Mouse (Mus musculus) lung, embryonic 14.5 days (tissue): ENCODE results near the gene Nlk. TPM values are rescaled to one million over a fixed set of nuclear protein-coding genes. Genes with fewer than 3 reads are reported as not detected.
"Not testable (repeated sequence)": the region's sequence is repeated elsewhere in the genome, so short reads cannot be mapped to it uniquely, and the experiment has no call there.

Experiments
- ATAC-seq: fragments of 200-750 bp; cut with Nextera tagmentation; 2 replicates; pipeline ENCODE4 v1.8.0; 2017; ENCODE audit warnings: mild to moderate bottlenecking, moderate TSS enrichment, moderate library complexity; ENCODE audit not compliant: insufficient read depth
- DNase-seq: peaks from one replicate; pipeline ENCODE4 v3.0.0-alpha.2; 2015
- H3K27ac ChIP-seq: fragments of 300-500 bp; sonication (generic); 2 replicates; pipeline ENCODE4 v1.5.1; 2014; ENCODE audit warnings: low read depth, mild to moderate bottlenecking, moderate library complexity
- H3K27me3 ChIP-seq: fragments of 300-500 bp; sonication (generic); 2 replicates; pipeline ENCODE4 v1.6.1; 2014; ENCODE audit warnings: low read length, control low read depth; ENCODE audit not compliant: insufficient read depth
- H3K36me3 ChIP-seq: fragments of 300-500 bp; sonication (generic); 2 replicates; pipeline ENCODE4 v1.6.1; 2014; ENCODE audit warnings: control low read depth; ENCODE audit not compliant: insufficient read depth
- H3K4me1 ChIP-seq: fragments of 300-500 bp; sonication (generic); 2 replicates; pipeline ENCODE4 v1.6.1; 2014; ENCODE audit warnings: antibody characterized with exemption, control low read depth; ENCODE audit not compliant: insufficient read depth
- H3K4me2 ChIP-seq: fragments of 300-500 bp; sonication (generic); 2 replicates; pipeline ENCODE4 v1.6.1; 2014; ENCODE audit warnings: mild to moderate bottlenecking
- H3K4me3 ChIP-seq: fragments of 300-500 bp; sonication (generic); 2 replicates; pipeline ENCODE4 v1.5.1; 2014; ENCODE audit warnings: low read depth, low read length
- H3K9ac ChIP-seq: fragments of 300-500 bp; sonication (generic); 2 replicates; pipeline ENCODE4 v1.6.1; 2014
- H3K9me3 ChIP-seq: fragments of 300-500 bp; sonication (generic); 2 replicates; pipeline ENCODE4 v1.6.1; 2016; ENCODE audit warnings: low read depth, low read length, control low read depth
- CTCF ChIP-seq: IDR thresholded peaks from 2 replicates; pipeline ENCODE4 v1.5.1; 2016; ENCODE audit warnings: antibody characterized with exemption, low read depth
- WGBS: fragments of 180-500 bp; shearing (Covaris S2); extraction: QIAGEN DNeasy Blood & Tissue Kit; methylation state at CpG from one replicate; pipeline ENCODE4 v1.1.7; 2014; 5-methylcytosine and 5-hydroxymethylcytosine counted together
- polyA plus RNA-seq: library from polyadenylated mRNA; unstranded; fragments of >200 nt; fragmentation: Nextera tagmentation; extraction: Ambion mirVana; gene quantifications from 2 replicates; pipeline ENCODE4 v1.2.1, GENCODE M21; 2014

Gene Nlk
- polyA plus RNA-seq, 1 experiment from 2014 or later = 14.5 TPM

- Histone ChIP-seq H3K27ac (no peak overlapping the region), H3K9ac (no peak overlapping the region), H3K4me1 (peaks cover 11% of the 10 kb centered on the region), H3K9me3 (no peaks in the 10 kb centered on the region), H3K4me3 (no peak overlapping the region), H3K4me2 (no peak overlapping the region), H3K36me3 (no peaks in the 10 kb centered on the region), H3K27me3 (no peaks in the 10 kb centered on the region)
- DNase-seq (no peak), ATAC-seq (no peak)
- no peak for TF ChIP-seq CTCF
- WGBS = 63% methylated on average over 3 of the region's 3 CpGs
Measured at GRCm38 (mm10) chr11:78690547-78690946, 6.6 kb downstream of the Nlk start.

- Histone ChIP-seq H3K4me1 (no peaks in the 10 kb centered on the region), H3K9me3 (no peaks in the 10 kb centered on the region), H3K27ac (no peak overlapping the region), H3K9ac (no peak overlapping the region), H3K36me3 (peaks cover 14% of the 10 kb centered on the region; the same call in 1 of the 2 replicates), H3K4me3 (no peak overlapping the region), H3K27me3 (no peaks in the 10 kb centered on the region), H3K4me2 (no peak overlapping the region)
- DNase-seq (no peak), ATAC-seq (no peak)
- 56% methylated on average over 3 of the region's 3 CpGs for WGBS
- TF ChIP-seq CTCF = no peak
Measured at GRCm38 (mm10) chr11:78681058-78681457, 16.1 kb downstream of the Nlk start.

GRCm38 (mm10) chr11:78678761-78679160 lies 18.4 kb downstream of the Nlk start:
- Histone ChIP-seq H3K9ac (no peak overlapping the region), H3K4me2 (no peak overlapping the region), H3K27ac (no peak overlapping the region), H3K27me3 (no peaks in the 10 kb centered on the region), H3K9me3 (no peaks in the 10 kb centered on the region), H3K4me3 (no peak overlapping the region), H3K36me3 (peaks cover 11% of the 10 kb centered on the region; the same call in 1 of the 2 replicates), H3K4me1 (no peaks in the 10 kb centered on the region)
- no peak for TF ChIP-seq CTCF
- ATAC-seq (no peak), DNase-seq (no peak)
- 63% methylated on average over 2 of the region's 2 CpGs for WGBS

GRCm38 (mm10) chr11:78668647-78669046 lies 28.5 kb downstream of the Nlk start:
- DNase-seq = no peak

GRCm38 (mm10) chr11:78664853-78665252 lies 32.3 kb downstream of the Nlk start:
- H3K4me2 ChIP-seq = no peak overlapping the region
- H3K4me1 ChIP-seq = no peaks in the 10 kb centered on the region
- H3K4me3 ChIP-seq = no peak overlapping the region
- no peak for DNase-seq
- ATAC-seq = no peak
- H3K27ac ChIP-seq = no peak overlapping the region
- no peaks in the 10 kb centered on the region for H3K9me3 ChIP-seq
- no peak overlapping the region for H3K9ac ChIP-seq
- WGBS = 51% methylated on average over 2 of the region's 2 CpGs
- no peak for TF ChIP-seq CTCF
- no peaks in the 10 kb centered on the region for H3K36me3 ChIP-seq
- H3K27me3 ChIP-seq = no peaks in the 10 kb centered on the region

More at GRCm38 (mm10) chr11:78668647-78669046, 28.5 kb downstream of the Nlk start:
- H3K27ac ChIP-seq = no peak overlapping the region
- H3K4me3 ChIP-seq = no peak overlapping the region
- H3K36me3 ChIP-seq = no peaks in the 10 kb centered on the region
- H3K9ac ChIP-seq = no peak overlapping the region
- ATAC-seq = no peak
- H3K4me2 ChIP-seq = no peak overlapping the region
- no peaks in the 10 kb centered on the region for H3K4me1 ChIP-seq
- H3K27me3 ChIP-seq = no peaks in the 10 kb centered on the region
- H3K9me3 ChIP-seq = no peaks in the 10 kb centered on the region
- no peak for TF ChIP-seq CTCF
- WGBS = 44% methylated on average over 3 of the region's 3 CpGs

- 58% methylated on average over 4 of the region's 4 CpGs for WGBS
- DNase-seq = no peak
- Histone ChIP-seq H3K9me3 (no peaks in the 10 kb centered on the region), H3K27me3 (no peaks in the 10 kb centered on the region), H3K36me3 (no peaks in the 10 kb centered on the region), H3K4me1 (no peaks in the 10 kb centered on the region), H3K4me3 (no peak overlapping the region), H3K27ac (no peak overlapping the region), H3K4me2 (no peak overlapping the region), H3K9ac (no peak overlapping the region)
- TF ChIP-seq CTCF = no peak
- no peak for ATAC-seq
Measured at GRCm38 (mm10) chr11:78663916-78664315, 33.3 kb downstream of the Nlk start.

DNA sequence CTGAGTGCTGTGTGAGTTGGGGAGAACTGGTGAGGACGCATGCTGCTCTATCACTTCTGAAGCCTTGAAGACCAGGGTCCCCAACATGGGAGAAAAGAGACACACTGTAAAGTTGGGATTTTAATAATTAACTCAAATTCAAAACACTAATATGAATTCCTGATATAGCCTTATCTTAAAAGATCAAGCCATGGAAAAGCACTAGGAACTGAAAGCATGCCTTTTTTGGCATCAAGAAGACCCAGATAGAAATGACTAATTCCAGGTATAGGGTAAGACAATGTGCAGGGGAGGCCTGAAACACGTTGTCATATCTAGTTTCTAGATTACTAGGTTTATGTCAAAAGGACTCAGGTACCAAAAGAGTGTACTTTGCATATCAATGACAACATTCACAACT lies 48.0 kb downstream of the Nlk start:
- no peak overlapping the region for H3K9ac ChIP-seq
- TF ChIP-seq CTCF = no peak
- no peaks in the 10 kb centered on the region for H3K36me3 ChIP-seq
- no peaks in the 10 kb centered on the region for H3K4me1 ChIP-seq
- no peaks in the 10 kb centered on the region for H3K9me3 ChIP-seq
- 82% methylated on average over 2 of the region's 2 CpGs for WGBS
- no peak for ATAC-seq
- H3K4me2 ChIP-seq = no peak overlapping the region
- no peak overlapping the region for H3K27ac ChIP-seq
- DNase-seq = no peak
- H3K27me3 ChIP-seq = no peaks in the 10 kb centered on the region
- no peak overlapping the region for H3K4me3 ChIP-seq

DNA sequence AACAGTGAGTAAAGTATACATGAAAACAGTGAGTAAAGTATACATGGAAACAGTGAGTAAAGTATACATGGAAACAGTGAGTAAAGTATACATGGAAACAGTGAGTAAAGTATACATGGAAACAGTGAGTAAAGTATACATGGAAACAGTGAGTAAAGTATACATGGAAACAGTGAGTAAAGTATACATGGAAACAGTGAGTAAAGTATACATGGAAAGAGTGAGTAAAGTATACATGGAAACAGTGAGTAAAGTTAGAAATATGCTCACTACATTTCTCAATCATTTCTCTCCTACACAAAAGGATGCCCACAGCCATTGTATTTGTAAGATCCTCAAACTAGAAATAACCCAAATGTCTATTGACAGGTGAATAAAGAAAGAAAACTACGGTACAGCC lies 48.8 kb downstream of the Nlk start:
- H3K4me2 ChIP-seq, H3K9me3 ChIP-seq, H3K27ac ChIP-seq, H3K4me1 ChIP-seq, H3K27me3 ChIP-seq, H3K4me3 ChIP-seq, DNase-seq, H3K9ac ChIP-seq, H3K36me3 ChIP-seq, ATAC-seq: not testable (repeated sequence)
- 90% methylated on average over 1 of the region's 1 CpGs for WGBS
